Mouse (Mus musculus): ENCODE measurements around the gene Cdc42se2. TPM values are rescaled to one million over a fixed set of nuclear protein-coding genes. Genes with fewer than 3 reads are reported as not detected.

Gene Cdc42se2
- polyA plus RNA-seq, 1 experiment from 2014 or later: 15.4 TPM

DNA sequence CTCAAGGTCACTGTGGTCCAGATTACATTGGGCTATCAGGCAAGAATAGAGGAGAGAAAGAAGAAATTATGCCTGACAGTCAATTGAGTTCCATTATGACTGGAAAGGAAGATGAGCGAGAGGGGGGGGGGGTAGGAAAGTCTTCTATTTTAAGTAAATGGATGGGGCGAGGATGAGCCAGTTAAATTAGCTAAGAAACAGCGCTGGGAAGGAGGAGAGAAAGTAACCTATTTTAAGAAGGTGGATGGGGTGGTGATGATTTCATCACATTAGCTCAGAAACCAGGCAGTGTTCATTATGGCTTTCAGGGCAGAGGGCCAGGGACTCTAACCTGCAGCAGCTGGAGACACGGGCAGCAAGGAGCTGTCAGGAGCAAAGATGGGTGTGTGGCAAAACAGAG, 36.0 kb upstream of the Cdc42se2 start:
- Histone ChIP-seq H3K27me3 (ENCODE audit: insufficient read depth, low read length) (no peaks in the 10 kb centered on the region), H3K36me3 (replicated peaks; ENCODE audit: insufficient read depth, low read length) (no peaks in the 10 kb centered on the region), H3K4me3 (ENCODE audit: low read depth, low read length) (no peak overlapping the region), H3K4me2 (ENCODE audit: low read depth, low read length) (no peak overlapping the region), H3K4me1 (ENCODE audit: insufficient read depth) (no peaks in the 10 kb centered on the region), H3K9me3 (ENCODE audit: low read length) (peaks cover 5% of the 10 kb centered on the region; the same call in 1 of the 2 replicates), H3K27ac (ENCODE audit: low read depth) (no peak overlapping the region), H3K9ac (replicated peaks) (no peak overlapping the region)
- WGBS (ENCODE audit: insufficient replicate concordance): 86% methylated on average over 4 of the region's 4 CpGs
- ATAC-seq: no peak
- TF ChIP-seq CTCF (IDR thresholded peaks at IDR 0.05; ENCODE audit: low read depth) (no peak), EP300 (IDR thresholded peaks at IDR 0.05; ENCODE audit: low read depth) (no peak)
- DNase-seq: no peak

DNA sequence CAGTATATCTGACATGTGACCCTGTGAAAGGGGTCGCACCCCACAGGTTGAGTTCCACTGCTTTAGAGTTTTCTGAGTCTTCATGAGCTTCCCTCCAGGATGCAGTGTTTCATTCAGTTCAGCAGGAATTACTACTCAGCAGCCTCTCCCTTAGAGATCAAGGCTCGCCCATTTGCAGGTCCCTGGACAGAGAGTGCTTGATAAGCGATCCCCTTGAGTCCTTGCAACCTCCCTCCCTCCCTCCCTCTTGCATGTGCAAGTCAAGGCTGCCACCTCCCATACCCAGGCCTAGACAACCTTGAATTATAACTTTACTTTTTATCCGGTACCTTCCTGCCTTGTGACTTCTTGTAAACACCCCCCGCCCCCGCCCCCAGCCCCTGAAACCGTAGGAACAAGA, 32.0 kb upstream of the Cdc42se2 start:
- H3K27me3 ChIP-seq (ENCODE audit: insufficient read depth, low read length): no peaks in the 10 kb centered on the region
- no peak overlapping the region for H3K4me2 ChIP-seq (ENCODE audit: low read depth, low read length)
- no peaks in the 10 kb centered on the region for H3K36me3 ChIP-seq (replicated peaks; ENCODE audit: insufficient read depth, low read length)
- no peak overlapping the region for H3K4me3 ChIP-seq (ENCODE audit: low read depth, low read length)
- no peak for DNase-seq
- TF ChIP-seq CTCF (IDR thresholded peaks at IDR 0.05; ENCODE audit: low read depth) (no peak), EP300 (IDR thresholded peaks at IDR 0.05; ENCODE audit: low read depth) (no peak)
- no peak overlapping the region for H3K9ac ChIP-seq (replicated peaks)
- 80% methylated on average over 7 of the region's 7 CpGs for WGBS (ENCODE audit: insufficient replicate concordance)
- 0 out of 2 replicates have a peak, but pooled peaks cover 5% of the 10 kb centered on the region for H3K9me3 ChIP-seq (ENCODE audit: low read length)
- no peaks in the 10 kb centered on the region for H3K4me1 ChIP-seq (ENCODE audit: insufficient read depth)
- ATAC-seq: no peak
- H3K27ac ChIP-seq (ENCODE audit: low read depth): no peak overlapping the region

DNA sequence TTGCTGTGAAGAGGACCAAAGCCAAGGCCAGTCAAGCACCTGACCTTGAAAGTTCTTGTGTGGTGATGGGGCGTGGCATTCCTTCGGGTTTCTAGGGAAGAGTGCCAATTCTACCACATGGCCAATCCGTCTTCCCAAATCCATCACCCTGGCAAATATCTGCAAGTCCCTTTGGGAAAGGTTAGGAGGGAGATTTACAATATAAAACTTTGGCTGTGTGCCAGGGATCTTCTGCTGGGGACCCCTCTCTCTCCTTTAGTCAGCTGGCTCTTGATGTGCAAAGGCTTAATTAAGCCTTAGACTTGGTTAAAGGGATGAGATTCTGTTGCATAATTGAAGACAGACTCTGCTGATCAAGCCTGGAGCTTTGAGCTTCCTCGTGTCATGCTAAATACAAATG, 30.0 kb upstream of the Cdc42se2 start:
- H3K27ac ChIP-seq (ENCODE audit: low read depth): no peak overlapping the region
- WGBS (ENCODE audit: insufficient replicate concordance): 84% methylated on average over 4 of the region's 4 CpGs

DNA sequence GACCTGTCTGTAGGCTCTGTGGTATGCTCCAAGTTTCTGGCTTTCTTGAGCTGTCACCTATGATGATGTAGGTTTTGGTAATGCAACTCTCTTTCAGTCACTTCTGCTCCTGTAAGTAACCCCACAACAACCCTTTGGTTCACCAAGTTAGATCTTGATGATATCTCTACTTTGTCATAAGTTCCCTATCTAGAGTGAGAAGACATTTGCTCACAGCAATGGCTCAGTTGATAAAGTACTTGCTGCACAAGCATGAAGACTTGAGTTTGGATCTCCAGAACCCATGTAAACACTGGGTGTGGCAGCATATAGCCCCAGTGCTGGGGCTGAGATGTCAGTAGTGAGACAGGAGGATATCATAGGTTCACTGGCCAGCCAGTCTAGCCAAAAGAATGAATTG, 28.2 kb upstream of the Cdc42se2 start:
- no peak for DNase-seq
- Histone ChIP-seq H3K4me1 (ENCODE audit: insufficient read depth) (peaks cover 1% of the 10 kb centered on the region; the same call in 1 of the 2 replicates), H3K27ac (ENCODE audit: low read depth) (no peak overlapping the region), H3K27me3 (ENCODE audit: insufficient read depth, low read length) (no peaks in the 10 kb centered on the region), H3K36me3 (replicated peaks; ENCODE audit: insufficient read depth, low read length) (no peaks in the 10 kb centered on the region), H3K9ac (replicated peaks) (no peak overlapping the region), H3K9me3 (ENCODE audit: low read length) (0 out of 2 replicates have a peak, but pooled peaks cover 2% of the 10 kb centered on the region), H3K4me3 (ENCODE audit: low read depth, low read length) (no peak overlapping the region), H3K4me2 (ENCODE audit: low read depth, low read length) (no peak overlapping the region)
- TF ChIP-seq EP300 (IDR thresholded peaks at IDR 0.05; ENCODE audit: low read depth): no peak
- no peak for TF ChIP-seq CTCF (IDR thresholded peaks at IDR 0.05; ENCODE audit: low read depth)
- ATAC-seq: no peak

More for the DNA sequence above, 30.0 kb upstream of the Cdc42se2 start:
- no peak for DNase-seq
- Histone ChIP-seq H3K36me3 (replicated peaks; ENCODE audit: insufficient read depth, low read length) (no peaks in the 10 kb centered on the region), H3K27me3 (ENCODE audit: insufficient read depth, low read length) (no peaks in the 10 kb centered on the region), H3K4me1 (ENCODE audit: insufficient read depth) (no peaks in the 10 kb centered on the region), H3K4me3 (ENCODE audit: low read depth, low read length) (no peak overlapping the region), H3K4me2 (ENCODE audit: low read depth, low read length) (no peak overlapping the region), H3K9me3 (ENCODE audit: low read length) (0 out of 2 replicates have a peak, but pooled peaks cover 2% of the 10 kb centered on the region), H3K9ac (replicated peaks) (no peak overlapping the region)
- TF ChIP-seq EP300 (IDR thresholded peaks at IDR 0.05; ENCODE audit: low read depth): no peak
- no peak for TF ChIP-seq CTCF (IDR thresholded peaks at IDR 0.05; ENCODE audit: low read depth)
- ATAC-seq: no peak

DNA sequence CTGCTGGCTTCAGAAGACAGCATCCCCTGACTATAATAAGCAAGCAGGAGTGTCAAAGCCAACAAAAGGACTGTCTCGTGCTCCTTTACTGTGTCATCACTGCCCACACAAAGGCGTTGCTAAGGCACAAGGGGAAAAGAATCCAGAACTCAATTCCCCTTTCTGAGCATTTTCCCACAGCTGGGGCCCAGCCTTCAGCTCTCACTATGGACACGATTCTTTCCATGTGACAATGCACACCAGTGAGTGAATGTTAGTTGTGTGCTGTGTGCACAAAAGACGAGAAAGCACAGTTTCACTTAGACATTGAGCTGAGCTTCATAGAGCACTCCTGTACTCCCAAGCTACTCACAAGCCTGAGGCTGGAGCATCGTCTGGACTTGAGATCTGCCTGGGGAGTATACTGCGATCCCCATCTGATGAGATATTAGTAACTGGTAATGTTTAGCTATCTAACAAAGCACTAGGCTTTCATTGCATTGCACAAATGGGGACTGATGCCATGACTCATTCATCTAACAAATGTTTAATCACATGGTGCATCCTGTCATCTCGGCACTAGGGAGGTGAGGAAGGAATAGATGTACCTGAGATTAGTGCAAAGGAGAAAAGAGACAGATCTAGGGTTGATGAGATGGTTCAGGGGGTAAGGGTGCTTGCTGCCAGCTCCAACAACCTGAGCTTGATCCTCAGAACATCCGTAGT, 25.5 kb upstream of the Cdc42se2 start:
- Histone ChIP-seq H3K9ac (replicated peaks) (no peak overlapping the region), H3K36me3 (replicated peaks; ENCODE audit: insufficient read depth, low read length) (no peaks in the 10 kb centered on the region), H3K4me2 (ENCODE audit: low read depth, low read length) (no peak overlapping the region), H3K4me3 (ENCODE audit: low read depth, low read length) (no peak overlapping the region), H3K4me1 (ENCODE audit: insufficient read depth) (peaks cover 5% of the 10 kb centered on the region; the same call in 1 of the 2 replicates), H3K27me3 (ENCODE audit: insufficient read depth, low read length) (no peaks in the 10 kb centered on the region), H3K9me3 (ENCODE audit: low read length) (0 out of 2 replicates have a peak, but pooled peaks cover 2% of the 10 kb centered on the region), H3K27ac (ENCODE audit: low read depth) (no peak overlapping the region)
- DNase-seq: no peak
- ATAC-seq: peak; percentile 25; the same call in 1 of the 2 replicates
- TF ChIP-seq EP300 (IDR thresholded peaks at IDR 0.05; ENCODE audit: low read depth) (no peak), CTCF (IDR thresholded peaks at IDR 0.05; ENCODE audit: low read depth) (no peak)
- WGBS (ENCODE audit: insufficient replicate concordance): 62% methylated on average over 8 of the region's 8 CpGs

DNA sequence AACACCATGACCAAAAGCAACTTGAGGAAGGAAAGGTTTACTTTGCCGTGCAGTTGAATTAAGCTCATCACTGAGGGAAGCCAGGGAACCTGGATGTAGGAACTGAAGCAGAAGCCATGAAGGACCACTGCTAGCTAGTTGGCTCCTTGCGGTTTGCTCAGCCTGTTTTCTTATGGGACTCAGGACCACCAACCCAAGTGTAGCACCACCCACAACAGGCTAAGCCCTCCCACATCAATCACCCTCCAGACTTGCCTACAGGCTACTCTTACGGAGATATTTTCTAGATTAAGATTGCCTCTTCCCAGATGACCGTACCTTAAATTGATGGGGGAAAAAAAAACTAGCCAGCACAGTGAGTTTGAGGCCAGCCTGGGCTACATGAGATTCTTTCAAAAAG, 24.8 kb upstream of the Cdc42se2 start:
- Histone ChIP-seq H3K4me2 (ENCODE audit: low read depth, low read length) (no peak overlapping the region), H3K27me3 (ENCODE audit: insufficient read depth, low read length) (no peaks in the 10 kb centered on the region), H3K9ac (replicated peaks) (no peak overlapping the region), H3K36me3 (replicated peaks; ENCODE audit: insufficient read depth, low read length) (no peaks in the 10 kb centered on the region), H3K9me3 (ENCODE audit: low read length) (0 out of 2 replicates have a peak, but pooled peaks cover 2% of the 10 kb centered on the region), H3K27ac (ENCODE audit: low read depth) (no peak overlapping the region), H3K4me3 (ENCODE audit: low read depth, low read length) (no peak overlapping the region), H3K4me1 (ENCODE audit: insufficient read depth) (peaks cover 7% of the 10 kb centered on the region)
- no peak for DNase-seq
- no peak for TF ChIP-seq EP300 (IDR thresholded peaks at IDR 0.05; ENCODE audit: low read depth)
- no peak for TF ChIP-seq CTCF (IDR thresholded peaks at IDR 0.05; ENCODE audit: low read depth)
- WGBS (ENCODE audit: insufficient replicate concordance): 75% methylated on average over 4 of the region's 4 CpGs
- no peak for ATAC-seq

All from liver, postnatal 0 days (tissue).